Mouse (Mus musculus) embryonic facial prominence, embryonic 15.5 days (tissue): ENCODE measurements around the gene Rabep2. TPM values are rescaled to one million over a fixed set of nuclear protein-coding genes. Genes with fewer than 3 reads are reported as not detected.

Experiments
- ATAC-seq: fragments of 200-750 bp; cut with Nextera tagmentation; 2 replicates; pipeline ENCODE4 v1.8.0; 2017; ENCODE audit warnings: low read depth, moderate TSS enrichment; ENCODE audit not compliant: insufficient number of reproducible peaks, low FRiP score, low TSS enrichment
- H3K27ac ChIP-seq: fragments of 300-500 bp; sonication (generic); replicated peaks from 2 replicates; pipeline ENCODE4 v1.5.1; 2015; ENCODE audit warnings: mild to moderate bottlenecking, inconsistent platforms
- H3K27me3 ChIP-seq: fragments of 300-500 bp; sonication (generic); 2 replicates; pipeline ENCODE4 v1.6.1; 2015; ENCODE audit warnings: inconsistent platforms
- H3K36me3 ChIP-seq: fragments of 300-500 bp; sonication (generic); 2 replicates; pipeline ENCODE4 v1.6.1; 2015; ENCODE audit warnings: mild to moderate bottlenecking, inconsistent platforms
- H3K4me1 ChIP-seq: fragments of 300-500 bp; sonication (generic); 2 replicates; pipeline ENCODE4 v1.6.1; 2015; ENCODE audit warnings: inconsistent platforms
- H3K4me2 ChIP-seq: fragments of 300-500 bp; sonication (generic); replicated peaks from 2 replicates; pipeline ENCODE4 v1.6.1; 2015; ENCODE audit warnings: mild to moderate bottlenecking, inconsistent platforms
- H3K4me3 ChIP-seq: fragments of 300-500 bp; sonication (generic); replicated peaks from 2 replicates; pipeline ENCODE4 v1.5.1; 2015; ENCODE audit warnings: mild to moderate bottlenecking, inconsistent platforms
- H3K9ac ChIP-seq: fragments of 300-500 bp; sonication (generic); 2 replicates; pipeline ENCODE4 v1.6.1; 2015; ENCODE audit warnings: inconsistent platforms
- H3K9me3 ChIP-seq: fragments of 300-500 bp; sonication (generic); replicated peaks from 2 replicates; pipeline ENCODE4 v1.6.1; 2016; ENCODE audit warnings: inconsistent platforms
- WGBS: fragments of 180-500 bp; shearing (Covaris S2); methylation state at CpG from one replicate; pipeline ENCODE4 v1.1.7; 2015; 5-methylcytosine and 5-hydroxymethylcytosine counted together
- polyA plus RNA-seq: library from polyadenylated mRNA; unstranded; fragments of >200 nt; fragmentation: Nextera tagmentation; extraction: Ambion mirVana; gene quantifications from 2 replicates; pipeline ENCODE4 v1.2.1, GENCODE M21; 2015

Rabep2 gene
- polyA plus RNA-seq, 1 experiment from 2014 or later = 38.1 TPM

- Histone ChIP-seq H3K4me1 (peaks cover 3% of the 10 kb centered on the region), H3K9me3 (no peaks in the 10 kb centered on the region), H3K36me3 (peaks cover 16% of the 10 kb centered on the region), H3K9ac (no peak overlapping the region), H3K4me2 (no peak overlapping the region), H3K4me3 (no peak overlapping the region), H3K27me3 (no peaks in the 10 kb centered on the region), H3K27ac (no peak overlapping the region)
- WGBS = 88% methylated on average over 7 of the region's 7 CpGs
- ATAC-seq = no peak
Measured at GRCm38 (mm10) chr7:126434726-126435125, 6.2 kb downstream of the Rabep2 start.

GRCm38 (mm10) chr7:126435801-126436200, 7.2 kb downstream of the Rabep2 start:
- ATAC-seq = no peak
- WGBS = 87% methylated on average over 3 of the region's 3 CpGs
- Histone ChIP-seq H3K27ac (no peak overlapping the region), H3K27me3 (no peaks in the 10 kb centered on the region), H3K36me3 (peaks cover 20% of the 10 kb centered on the region), H3K9ac (no peak overlapping the region), H3K4me3 (no peak overlapping the region), H3K4me2 (no peak overlapping the region), H3K4me1 (no peaks in the 10 kb centered on the region), H3K9me3 (no peaks in the 10 kb centered on the region)

- no peak overlapping the region for H3K9ac ChIP-seq
- no peaks in the 10 kb centered on the region for H3K27me3 ChIP-seq
- 21% methylated on average over 8 of the region's 8 CpGs for WGBS
- no peak overlapping the region for H3K27ac ChIP-seq
- H3K4me1 ChIP-seq = no peaks in the 10 kb centered on the region
- peaks cover 24% of the 10 kb centered on the region for H3K36me3 ChIP-seq
- no peaks in the 10 kb centered on the region for H3K9me3 ChIP-seq
- H3K4me2 ChIP-seq = no peak overlapping the region
- no peak overlapping the region for H3K4me3 ChIP-seq
- ATAC-seq = no peak
Measured at GRCm38 (mm10) chr7:126436851-126437250, 8.3 kb downstream of the Rabep2 start.

- no peaks in the 10 kb centered on the region for H3K4me1 ChIP-seq
- H3K4me2 ChIP-seq = no peak overlapping the region
- H3K9ac ChIP-seq = no peak overlapping the region
- no peaks in the 10 kb centered on the region for H3K9me3 ChIP-seq
- WGBS = 79% methylated on average over 9 of the region's 9 CpGs
- no peak overlapping the region for H3K27ac ChIP-seq
- no peaks in the 10 kb centered on the region for H3K27me3 ChIP-seq
- peaks cover 35% of the 10 kb centered on the region for H3K36me3 ChIP-seq
- H3K4me3 ChIP-seq = no peak overlapping the region
- 0 out of 2 replicates have a peak, but pooled peaks have one; percentile 15 for ATAC-seq
Measured at GRCm38 (mm10) chr7:126440134-126440533, 11.6 kb downstream of the Rabep2 start.

- no peak for ATAC-seq
- Histone ChIP-seq H3K9ac (no peak overlapping the region), H3K27ac (no peak overlapping the region), H3K4me1 (no peaks in the 10 kb centered on the region), H3K27me3 (no peaks in the 10 kb centered on the region), H3K4me2 (no peak overlapping the region), H3K36me3 (peaks cover 60% of the 10 kb centered on the region), H3K9me3 (no peaks in the 10 kb centered on the region), H3K4me3 (no peak overlapping the region)
- 92% methylated on average over 10 of the region's 10 CpGs for WGBS
Measured at GRCm38 (mm10) chr7:126443997-126444396, 15.4 kb downstream of the Rabep2 start.

GRCm38 (mm10) chr7:126444536-126444935, 16.0 kb downstream of the Rabep2 start:
- no peak overlapping the region for H3K9ac ChIP-seq
- no peaks in the 10 kb centered on the region for H3K27me3 ChIP-seq
- no peaks in the 10 kb centered on the region for H3K9me3 ChIP-seq
- H3K4me3 ChIP-seq = no peak overlapping the region
- H3K27ac ChIP-seq = no peak overlapping the region
- peaks cover 63% of the 10 kb centered on the region for H3K36me3 ChIP-seq
- WGBS = 91% methylated on average over 9 of the region's 9 CpGs
- H3K4me2 ChIP-seq = no peak overlapping the region
- no peaks in the 10 kb centered on the region for H3K4me1 ChIP-seq
- no peak for ATAC-seq

GRCm38 (mm10) chr7:126445104-126445815, 16.7 kb downstream of the Rabep2 start:
- Histone ChIP-seq H3K9me3 (no peaks in the 10 kb centered on the region), H3K4me3 (no peak overlapping the region), H3K9ac (no peak overlapping the region), H3K4me2 (no peak overlapping the region), H3K27me3 (no peaks in the 10 kb centered on the region), H3K36me3 (peaks cover 62% of the 10 kb centered on the region), H3K4me1 (no peaks in the 10 kb centered on the region), H3K27ac (no peak overlapping the region)
- WGBS = 94% methylated on average over 15 of the region's 15 CpGs
- no peak for ATAC-seq

GRCm38 (mm10) chr7:126446217-126446616, 17.7 kb downstream of the Rabep2 start:
- ATAC-seq = no peak
- no peaks in the 10 kb centered on the region for H3K27me3 ChIP-seq
- H3K4me2 ChIP-seq = no peak overlapping the region
- H3K9ac ChIP-seq = no peak overlapping the region
- no peaks in the 10 kb centered on the region for H3K9me3 ChIP-seq
- WGBS = 91% methylated on average over 21 of the region's 21 CpGs
- no peaks in the 10 kb centered on the region for H3K4me1 ChIP-seq
- no peak overlapping the region for H3K27ac ChIP-seq
- H3K36me3 ChIP-seq = peaks cover 60% of the 10 kb centered on the region
- no peak overlapping the region for H3K4me3 ChIP-seq

- WGBS = 90% methylated on average over 19 of the region's 19 CpGs
- Histone ChIP-seq H3K27ac (no peak overlapping the region), H3K4me3 (no peak overlapping the region), H3K36me3 (peaks cover 49% of the 10 kb centered on the region), H3K9me3 (no peaks in the 10 kb centered on the region), H3K4me2 (no peak overlapping the region), H3K4me1 (no peaks in the 10 kb centered on the region), H3K9ac (no peak overlapping the region), H3K27me3 (no peaks in the 10 kb centered on the region)
- ATAC-seq = no peak
Measured at GRCm38 (mm10) chr7:126448481-126448880, 19.9 kb downstream of the Rabep2 start.

GRCm38 (mm10) chr7:126449991-126450390, 21.4 kb downstream of the Rabep2 start:
- Histone ChIP-seq H3K27ac (no peak overlapping the region), H3K9ac (no peak overlapping the region), H3K4me3 (no peak overlapping the region), H3K4me2 (no peak overlapping the region), H3K9me3 (no peaks in the 10 kb centered on the region), H3K4me1 (no peaks in the 10 kb centered on the region), H3K27me3 (no peaks in the 10 kb centered on the region), H3K36me3 (peaks cover 37% of the 10 kb centered on the region)
- no peak for ATAC-seq
- 89% methylated on average over 18 of the region's 18 CpGs for WGBS

GRCm38 (mm10) chr7:126450641-126451040, 22.1 kb downstream of the Rabep2 start:
- Histone ChIP-seq H3K27ac (no peak overlapping the region), H3K27me3 (no peaks in the 10 kb centered on the region), H3K4me1 (no peaks in the 10 kb centered on the region), H3K4me2 (no peak overlapping the region), H3K9ac (no peak overlapping the region), H3K9me3 (no peaks in the 10 kb centered on the region), H3K4me3 (no peak overlapping the region), H3K36me3 (peaks cover 31% of the 10 kb centered on the region)
- no peak for ATAC-seq
- WGBS = 87% methylated on average over 6 of the region's 6 CpGs

- Histone ChIP-seq H3K4me3 (no peak overlapping the region), H3K27ac (no peak overlapping the region), H3K9me3 (no peaks in the 10 kb centered on the region), H3K4me2 (no peak overlapping the region), H3K36me3 (peaks cover 15% of the 10 kb centered on the region; the same call in 1 of the 2 replicates), H3K4me1 (no peaks in the 10 kb centered on the region), H3K27me3 (no peaks in the 10 kb centered on the region), H3K9ac (no peak overlapping the region)
- WGBS = 92% methylated on average over 3 of the region's 3 CpGs
- ATAC-seq = no peak
Measured at GRCm38 (mm10) chr7:126452244-126452643, 23.7 kb downstream of the Rabep2 start.
